Mouse (Mus musculus): Measurements from ENCODE around the gene Fscn2. TPM values are rescaled to one million over a fixed set of nuclear protein-coding genes. Genes with fewer than 3 reads are reported as not detected.

Fscn2 gene
- total RNA-seq, 2 experiments from 2014 or later = not detected

GRCm38 (mm10) chr11:120356319-120356840, 5.0 kb upstream of the Fscn2 start:
- intact Hi-C loops (cut with DNase I) = loop anchor here (5.0 kb wide), 1 partner anchor 66 kb away; no protein-coding TSS in a partner anchor
- DNase-seq (ENCODE audit: low spot score) = no peak

GRCm38 (mm10) chr11:120356900-120357299, 4.4 kb upstream of the Fscn2 start:
- intact Hi-C loops (cut with DNase I) = loop anchor here (5.0 kb wide), 1 partner anchor 65 kb away; no protein-coding TSS in a partner anchor
- no peak for DNase-seq (ENCODE audit: low spot score)

DNA sequence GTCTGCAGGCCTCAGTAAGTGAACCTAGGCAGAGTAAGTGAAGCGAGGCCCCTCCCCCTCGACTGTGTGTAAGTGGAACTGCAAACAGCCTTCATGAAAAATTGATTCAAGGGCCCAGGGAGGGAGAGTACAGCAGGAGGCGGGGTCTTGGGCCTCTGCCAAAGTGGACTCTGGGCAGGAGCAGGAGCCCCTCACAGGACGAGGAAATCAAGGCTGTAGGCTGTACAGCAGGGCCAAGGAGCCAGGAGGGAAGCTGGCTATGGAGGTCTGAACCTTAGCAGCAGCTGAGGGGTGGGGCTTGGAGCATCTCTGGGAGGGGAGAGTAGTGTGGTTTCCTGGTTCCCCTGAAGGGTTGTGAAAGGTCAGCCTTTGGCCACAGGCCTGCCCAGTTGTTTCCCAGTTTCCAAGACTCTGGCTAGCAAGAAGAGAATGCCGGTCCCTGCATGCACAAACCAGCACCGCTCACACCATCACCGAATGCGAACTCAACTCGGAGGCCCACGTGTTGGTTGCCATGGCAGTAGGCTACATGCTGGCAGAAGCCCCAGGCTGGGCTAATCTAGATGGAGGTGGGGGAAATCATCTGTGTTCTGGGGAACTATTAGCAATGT, 3.4 kb upstream of the Fscn2 start:
- intact Hi-C loops (cut with DNase I) = loop anchor here (5.0 kb wide), 1 partner anchor 64 kb away; no protein-coding TSS in a partner anchor
- DNase-seq (ENCODE audit: low spot score) = peak; percentile 68

DNA sequence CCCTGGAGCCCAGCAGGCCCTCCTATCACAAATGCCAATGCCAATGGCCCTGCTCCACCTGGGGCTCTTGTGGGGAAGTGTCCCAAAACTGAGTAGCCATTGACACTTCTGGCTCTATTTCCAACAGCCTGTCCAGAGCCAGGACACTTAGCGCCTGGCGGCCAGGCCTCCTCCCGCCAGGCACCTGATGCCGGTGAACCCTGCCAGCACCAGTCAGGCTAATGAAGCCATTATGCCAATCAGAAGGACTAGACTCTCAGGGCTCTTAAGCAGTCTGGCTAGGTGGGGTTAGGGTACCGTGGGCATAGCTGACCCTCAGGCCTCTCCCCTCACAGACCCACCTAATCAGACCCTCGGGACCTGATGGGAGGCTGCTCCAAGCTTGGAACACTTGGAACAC, 1.9 kb upstream of the Fscn2 start:
- DNase-seq (ENCODE audit: low spot score) = no peak
- intact Hi-C loops (cut with DNase I) = loop anchor here (5.0 kb wide), 1 partner anchor 63 kb away; no protein-coding TSS in a partner anchor

DNA sequence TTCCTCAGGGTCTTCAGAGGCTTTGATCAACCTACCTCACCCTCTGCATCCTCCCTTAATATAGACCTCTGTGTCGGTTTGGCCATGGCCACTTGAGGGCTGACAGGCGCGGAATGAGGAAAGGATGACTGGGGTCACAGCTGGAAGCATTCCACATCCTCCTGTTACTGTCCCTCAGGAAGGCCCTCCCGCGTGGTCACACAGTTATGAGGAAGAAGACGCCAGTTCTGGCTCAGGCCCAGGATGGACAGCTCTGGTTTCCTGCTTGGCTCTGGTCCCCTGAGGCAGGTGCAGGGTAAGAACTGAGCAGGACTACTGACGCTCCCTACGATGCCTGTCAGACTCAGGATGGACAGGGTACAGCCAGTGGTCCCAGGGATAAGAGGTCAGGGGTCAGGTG, 1.3 kb upstream of the Fscn2 start:
- intact Hi-C loops (cut with DNase I) = no loop called here

GRCm38 (mm10) chr11:120360755-120361154, 579 bp upstream of the Fscn2 start:
- DNase-seq (ENCODE audit: low spot score) = no peak
- intact Hi-C loops (cut with DNase I) = no loop called here

More for the DNA sequence above, 1.3 kb upstream of the Fscn2 start:
- DNase-seq (ENCODE audit: low spot score) = no peak

- intact Hi-C loops (cut with DNase I) = no loop called here
- no peak for DNase-seq (ENCODE audit: low spot score)
These were observed 1.6 kb downstream of the Fscn2 start for GRCm38 (mm10) chr11:120362891-120363290.

GRCm38 (mm10) chr11:120366443-120367027, 5.2 kb downstream of the Fscn2 start:
- intact Hi-C loops (cut with DNase I) = no loop called here
- no peak for DNase-seq (ENCODE audit: low spot score)

DNA sequence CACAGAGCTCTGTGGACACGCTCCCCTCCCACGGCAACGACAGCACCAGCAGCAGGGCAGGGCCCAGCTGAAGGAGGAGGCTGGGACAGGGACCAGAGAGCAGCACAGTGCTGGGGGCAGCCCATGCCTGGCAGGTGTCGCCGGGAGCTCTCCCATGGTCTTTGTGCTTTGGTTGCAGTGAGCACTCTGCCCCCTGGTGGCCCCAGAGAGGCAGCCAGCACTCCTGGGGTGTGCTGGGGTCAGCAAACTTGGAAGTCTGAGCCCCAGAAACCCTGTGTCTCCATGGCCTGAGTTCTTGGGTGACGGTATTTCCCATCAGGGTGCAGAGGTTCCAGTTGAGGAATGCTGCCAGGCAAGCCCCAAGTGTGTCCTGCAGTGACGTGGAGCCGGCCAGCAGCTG, 8.3 kb downstream of the Fscn2 start:
- DNase-seq (ENCODE audit: low spot score) = peak; percentile 47
- intact Hi-C loops (cut with DNase I) = loop anchor here (2.0 kb wide), 1 partner anchor 17 kb away; no protein-coding TSS in a partner anchor

DNA sequence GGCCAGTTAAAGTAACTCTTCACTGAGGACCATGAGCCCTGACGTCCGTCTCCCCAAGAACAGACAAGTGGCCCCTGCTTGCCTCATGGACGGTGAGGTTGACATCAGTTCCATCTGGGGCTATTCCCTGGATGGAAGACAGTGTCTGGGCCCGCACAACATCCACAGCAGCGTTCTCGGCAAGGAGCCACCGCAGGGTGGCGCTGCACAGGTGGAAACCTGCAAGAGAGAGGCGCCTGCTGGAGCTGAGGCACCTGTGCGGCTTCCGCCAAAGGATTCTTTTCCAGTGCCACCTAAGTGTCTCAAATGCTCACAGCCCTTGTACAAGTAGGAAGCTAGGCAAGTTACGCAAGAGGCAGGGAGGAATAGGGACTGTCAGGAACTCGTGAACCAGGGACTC, 11.7 kb downstream of the Fscn2 start:
- no peak for DNase-seq (ENCODE audit: low spot score)
- intact Hi-C loops (cut with DNase I) = no loop called here

GRCm38 (mm10) chr11:120373820-120374586, 12.7 kb downstream of the Fscn2 start:
- DNase-seq (ENCODE audit: low spot score) = peak; percentile 48
- intact Hi-C loops (cut with DNase I) = no loop called here

GRCm38 (mm10) chr11:120375324-120375723, 14.0 kb downstream of the Fscn2 start:
- DNase-seq (ENCODE audit: low spot score) = no peak
- intact Hi-C loops (cut with DNase I) = loop anchor here (5.0 kb wide), 1 partner anchor 47 kb away; no protein-coding TSS in a partner anchor

GRCm38 (mm10) chr11:120376302-120377160, 15.2 kb downstream of the Fscn2 start:
- intact Hi-C loops (cut with DNase I) = loop anchor here (5.0 kb wide), 1 partner anchor 46 kb away; no protein-coding TSS in a partner anchor
- DNase-seq (ENCODE audit: low spot score) = no peak

GRCm38 (mm10) chr11:120377337-120377736, 16.0 kb downstream of the Fscn2 start:
- intact Hi-C loops (cut with DNase I) = loop anchor here (5.0 kb wide), 1 partner anchor 45 kb away; no protein-coding TSS in a partner anchor
- DNase-seq (ENCODE audit: low spot score) = no peak

GRCm38 (mm10) chr11:120378031-120378610, 16.8 kb downstream of the Fscn2 start:
- DNase-seq (ENCODE audit: low spot score) = no peak
- intact Hi-C loops (cut with DNase I) = loop anchor here (2.0 to 5.0 kb wide), 2 partner anchors 25 to 44 kb away; no protein-coding TSS in a partner anchor

- peak; percentile 84 for DNase-seq (ENCODE audit: low spot score)
- intact Hi-C loops (cut with DNase I) = loop anchor here (2.0 to 5.0 kb wide), 2 partner anchors 26 to 43 kb away; no protein-coding TSS in a partner anchor
These were observed 17.5 kb downstream of the Fscn2 start, which contains the start of gene Faap100 for GRCm38 (mm10) chr11:120378611-120379540. Faap100 (minus strand) TSS chr11:120378764.

- DNase-seq (ENCODE audit: low spot score) = no peak
- intact Hi-C loops (cut with DNase I) = no loop called here
These were observed 18.9 kb downstream of the Fscn2 start for GRCm38 (mm10) chr11:120380271-120380670.

GRCm38 (mm10) chr11:120381157-120381556, 19.8 kb downstream of the Fscn2 start:
- intact Hi-C loops (cut with DNase I) = no loop called here
- DNase-seq (ENCODE audit: low spot score) = no peak

Measured in heart, postnatal 25 days (tissue).